Mouse (Mus musculus): ENCODE measurements around the gene Arntl. TPM values are rescaled to one million over a fixed set of nuclear protein-coding genes. Genes with fewer than 3 reads are reported as not detected.
A peak's percentile ranks its signal among the peaks of the same experiment; 100 is the strongest.

Arntl gene
- polyA plus RNA-seq, 1 experiment: 4.0 TPM

DNA sequence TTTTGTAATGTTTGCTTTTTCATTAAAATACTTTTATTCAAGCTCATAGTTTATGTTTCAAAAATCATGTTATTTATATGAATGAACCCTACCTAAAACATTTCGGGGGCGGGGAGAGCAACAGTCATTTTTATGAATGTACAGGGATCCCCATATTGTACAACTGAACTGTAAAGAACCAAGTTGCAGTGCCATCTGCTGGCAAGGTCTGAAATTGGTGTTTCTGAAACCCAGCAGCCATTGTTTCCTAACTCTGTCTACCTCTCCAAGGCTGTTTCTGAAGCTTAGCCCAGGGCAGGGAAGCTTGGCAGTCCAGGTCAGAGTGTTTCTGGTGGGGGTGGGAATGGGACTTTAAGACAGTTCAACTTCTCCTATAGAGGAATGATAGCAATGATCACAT lies 104.5 kb downstream of the Arntl start:
- H3K79me2 ChIP-seq (ENCODE audit: control insufficient read depth, insufficient read depth): no peaks in the 10 kb centered on the region
- H3K27me3 ChIP-seq (ENCODE audit: control insufficient read depth, insufficient read depth, insufficient read length): no peaks in the 10 kb centered on the region
- no peaks in the 10 kb centered on the region for H3K79me3 ChIP-seq (ENCODE audit: low read depth)
- H3ac ChIP-seq (ENCODE audit: control insufficient read depth, insufficient read length, low read depth): no peak overlapping the region
- peaks cover 12% of the 10 kb centered on the region for H3K36me3 ChIP-seq (ENCODE audit: control insufficient read depth, insufficient read depth)
- no peak overlapping the region for H3K4me3 ChIP-seq (ENCODE audit: insufficient read depth, poor library complexity, severe bottlenecking)
- TF ChIP-seq MYOD1 (IDR thresholded peaks at IDR 0.05; ENCODE audit: control insufficient read depth, insufficient read length, low read depth): no peak
- peak; percentile 46 for TF ChIP-seq CTCF (IDR thresholded peaks at IDR 0.05; ENCODE audit: control insufficient read depth, insufficient read depth, insufficient read length)
- TF ChIP-seq FOSL1 (IDR thresholded peaks at IDR 0.05; ENCODE audit: insufficient read depth, low read length, poor library complexity, severe bottlenecking): no peak

DNA sequence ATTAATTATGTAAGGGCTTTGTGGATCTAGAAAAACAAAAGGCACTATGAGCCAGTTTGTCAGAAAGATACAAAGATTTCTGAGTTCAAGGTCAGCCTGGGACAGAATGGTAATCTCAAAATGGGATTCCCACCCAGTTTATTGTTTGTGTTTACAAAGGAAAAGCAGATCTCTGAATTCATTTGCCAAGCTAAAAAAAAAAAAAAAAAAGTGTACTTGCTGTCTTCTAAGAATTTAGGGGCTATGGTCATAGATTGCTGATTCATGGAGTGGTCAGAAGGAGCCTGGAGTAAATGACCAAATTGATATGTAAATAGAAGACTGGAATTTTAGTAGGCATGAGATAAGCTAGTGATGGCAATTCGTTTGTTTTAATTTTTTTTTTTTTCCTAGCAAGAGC lies 112.9 kb downstream of the Arntl start:
- Histone ChIP-seq H3K79me3 (ENCODE audit: low read depth) (no peaks in the 10 kb centered on the region), H3K4me3 (ENCODE audit: insufficient read depth, poor library complexity, severe bottlenecking) (no peak overlapping the region), H3ac (ENCODE audit: control insufficient read depth, insufficient read length, low read depth) (no peak overlapping the region), H3K36me3 (ENCODE audit: control insufficient read depth, insufficient read depth) (peaks cover 11% of the 10 kb centered on the region), H3K79me2 (ENCODE audit: control insufficient read depth, insufficient read depth) (no peaks in the 10 kb centered on the region), H3K27me3 (ENCODE audit: control insufficient read depth, insufficient read depth, insufficient read length) (no peaks in the 10 kb centered on the region)
- TF ChIP-seq MYOD1 (IDR thresholded peaks at IDR 0.05; ENCODE audit: control insufficient read depth, insufficient read length, low read depth) (no peak), FOSL1 (IDR thresholded peaks at IDR 0.05; ENCODE audit: insufficient read depth, low read length, poor library complexity, severe bottlenecking) (no peak), MYOG (IDR thresholded peaks at IDR 0.05; ENCODE audit: control insufficient read depth, extremely low read depth, insufficient read length) (no peak), MAX (IDR thresholded peaks at IDR 0.05) (no peak), USF1 (IDR thresholded peaks at IDR 0.05; ENCODE audit: low read depth) (no peak), CTCF (IDR thresholded peaks at IDR 0.05; ENCODE audit: control insufficient read depth, insufficient read depth, insufficient read length) (no peak), CEBPB (IDR thresholded peaks at IDR 0.05; ENCODE audit: low read depth) (no peak)

DNA sequence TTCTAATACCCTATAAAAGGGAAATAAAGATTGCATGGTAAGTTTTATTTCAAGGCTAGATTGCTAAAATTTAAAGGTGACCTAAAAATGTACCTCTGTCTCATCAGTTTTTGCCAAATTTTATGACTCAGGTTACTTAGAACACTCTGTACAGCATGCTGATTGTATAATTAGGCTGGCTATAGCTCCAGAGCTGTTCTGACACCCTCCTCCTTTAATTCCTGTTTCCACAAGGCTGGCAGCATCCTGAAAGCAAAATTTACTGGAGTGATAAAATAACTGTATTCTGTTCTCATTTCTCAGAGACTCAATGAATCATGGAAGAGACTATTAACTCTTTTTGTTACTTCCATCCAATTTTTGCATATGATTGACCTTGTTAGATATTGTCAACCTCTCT lies 126.8 kb downstream of the Arntl start:
- H3K27me3 ChIP-seq (ENCODE audit: control insufficient read depth, insufficient read depth, insufficient read length): no peaks in the 10 kb centered on the region
- no peak overlapping the region for H3ac ChIP-seq (ENCODE audit: control insufficient read depth, insufficient read length, low read depth)
- no peaks in the 10 kb centered on the region for H3K79me3 ChIP-seq (ENCODE audit: low read depth)
- no peak overlapping the region for H3K4me3 ChIP-seq (ENCODE audit: insufficient read depth, poor library complexity, severe bottlenecking)
- TF ChIP-seq MYOD1 (IDR thresholded peaks at IDR 0.05; ENCODE audit: control insufficient read depth, insufficient read length, low read depth): no peak
- no peak for TF ChIP-seq MYOG (IDR thresholded peaks at IDR 0.05; ENCODE audit: control insufficient read depth, extremely low read depth, insufficient read length)
- TF ChIP-seq CEBPB (IDR thresholded peaks at IDR 0.05; ENCODE audit: low read depth): no peak
- no peak for TF ChIP-seq MAX (IDR thresholded peaks at IDR 0.05)
- no peak for TF ChIP-seq FOSL1 (IDR thresholded peaks at IDR 0.05; ENCODE audit: insufficient read depth, low read length, poor library complexity, severe bottlenecking)
- TF ChIP-seq USF1 (IDR thresholded peaks at IDR 0.05; ENCODE audit: low read depth): no peak
- TF ChIP-seq CTCF (IDR thresholded peaks at IDR 0.05; ENCODE audit: control insufficient read depth, insufficient read depth, insufficient read length): no peak
- H3K79me2 ChIP-seq (ENCODE audit: control insufficient read depth, insufficient read depth): no peaks in the 10 kb centered on the region
- H3K36me3 ChIP-seq (ENCODE audit: control insufficient read depth, insufficient read depth): peaks cover 5% of the 10 kb centered on the region

DNA sequence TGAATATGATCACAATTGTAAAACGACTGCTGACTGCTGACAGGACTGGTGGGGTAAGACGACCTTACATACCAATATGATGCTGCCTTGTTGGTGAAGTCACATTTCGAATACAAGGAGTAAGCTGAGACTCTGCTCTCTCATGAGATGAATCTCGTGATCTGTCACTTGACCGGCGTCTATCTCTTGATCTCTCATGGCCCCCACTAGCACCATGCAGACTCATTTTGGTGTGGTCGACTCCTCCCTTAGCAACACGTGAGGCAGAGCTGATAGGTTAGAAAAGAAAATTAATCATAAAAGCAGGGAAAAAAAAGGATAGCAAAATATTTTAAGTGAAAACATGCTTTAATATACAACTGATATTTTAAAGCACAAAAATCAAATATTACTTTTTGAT lies 128.0 kb downstream of the Arntl start:
- Histone ChIP-seq H3K27me3 (ENCODE audit: control insufficient read depth, insufficient read depth, insufficient read length) (no peaks in the 10 kb centered on the region), H3K36me3 (ENCODE audit: control insufficient read depth, insufficient read depth) (peaks cover 5% of the 10 kb centered on the region), H3K79me3 (ENCODE audit: low read depth) (no peaks in the 10 kb centered on the region), H3K4me3 (ENCODE audit: insufficient read depth, poor library complexity, severe bottlenecking) (no peak overlapping the region), H3ac (ENCODE audit: control insufficient read depth, insufficient read length, low read depth) (no peak overlapping the region), H3K79me2 (ENCODE audit: control insufficient read depth, insufficient read depth) (no peaks in the 10 kb centered on the region)
- TF ChIP-seq MYOD1 (IDR thresholded peaks at IDR 0.05; ENCODE audit: control insufficient read depth, insufficient read length, low read depth): no peak
- no peak for TF ChIP-seq MYOG (IDR thresholded peaks at IDR 0.05; ENCODE audit: control insufficient read depth, extremely low read depth, insufficient read length)
- no peak for TF ChIP-seq MAX (IDR thresholded peaks at IDR 0.05)
- no peak for TF ChIP-seq USF1 (IDR thresholded peaks at IDR 0.05; ENCODE audit: low read depth)
- TF ChIP-seq CTCF (IDR thresholded peaks at IDR 0.05; ENCODE audit: control insufficient read depth, insufficient read depth, insufficient read length): no peak
- TF ChIP-seq CEBPB (IDR thresholded peaks at IDR 0.05; ENCODE audit: low read depth): no peak
- no peak for TF ChIP-seq FOSL1 (IDR thresholded peaks at IDR 0.05; ENCODE audit: insufficient read depth, low read length, poor library complexity, severe bottlenecking)

DNA sequence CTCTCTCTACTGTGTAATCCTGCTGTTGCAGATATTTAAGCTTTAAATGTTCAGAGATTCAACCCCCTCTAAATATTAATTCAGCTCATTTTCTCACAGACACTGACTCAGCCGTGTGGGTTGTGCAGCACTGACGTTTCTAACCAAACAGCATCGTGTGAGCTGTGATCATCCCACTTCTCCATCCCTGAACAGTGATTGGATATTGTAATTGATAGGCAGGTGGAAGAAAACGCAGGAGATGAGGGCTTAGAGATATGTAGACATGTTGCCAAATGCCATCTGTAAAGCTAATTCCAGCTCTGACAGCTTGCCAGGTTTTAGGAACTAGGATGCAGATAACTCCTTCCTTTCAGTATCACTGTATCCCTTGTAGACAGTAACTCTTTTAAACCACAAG lies 140.0 kb downstream of the Arntl start:
- Histone ChIP-seq H3K4me3 (ENCODE audit: insufficient read depth, poor library complexity, severe bottlenecking) (no peak overlapping the region), H3K79me3 (ENCODE audit: low read depth) (no peaks in the 10 kb centered on the region), H3K27me3 (ENCODE audit: control insufficient read depth, insufficient read depth, insufficient read length) (no peaks in the 10 kb centered on the region), H3K36me3 (ENCODE audit: control insufficient read depth, insufficient read depth) (no peaks in the 10 kb centered on the region), H3ac (ENCODE audit: control insufficient read depth, insufficient read length, low read depth) (no peak overlapping the region), H3K79me2 (ENCODE audit: control insufficient read depth, insufficient read depth) (no peaks in the 10 kb centered on the region)
- no peak for TF ChIP-seq MYOG (IDR thresholded peaks at IDR 0.05; ENCODE audit: control insufficient read depth, extremely low read depth, insufficient read length)
- TF ChIP-seq CEBPB (IDR thresholded peaks at IDR 0.05; ENCODE audit: low read depth): no peak
- TF ChIP-seq FOSL1 (IDR thresholded peaks at IDR 0.05; ENCODE audit: insufficient read depth, low read length, poor library complexity, severe bottlenecking): no peak
- TF ChIP-seq USF1 (IDR thresholded peaks at IDR 0.05; ENCODE audit: low read depth): no peak
- no peak for TF ChIP-seq MYOD1 (IDR thresholded peaks at IDR 0.05; ENCODE audit: control insufficient read depth, insufficient read length, low read depth)
- TF ChIP-seq MAX (IDR thresholded peaks at IDR 0.05): no peak
- TF ChIP-seq CTCF (IDR thresholded peaks at IDR 0.05; ENCODE audit: control insufficient read depth, insufficient read depth, insufficient read length): no peak

DNA sequence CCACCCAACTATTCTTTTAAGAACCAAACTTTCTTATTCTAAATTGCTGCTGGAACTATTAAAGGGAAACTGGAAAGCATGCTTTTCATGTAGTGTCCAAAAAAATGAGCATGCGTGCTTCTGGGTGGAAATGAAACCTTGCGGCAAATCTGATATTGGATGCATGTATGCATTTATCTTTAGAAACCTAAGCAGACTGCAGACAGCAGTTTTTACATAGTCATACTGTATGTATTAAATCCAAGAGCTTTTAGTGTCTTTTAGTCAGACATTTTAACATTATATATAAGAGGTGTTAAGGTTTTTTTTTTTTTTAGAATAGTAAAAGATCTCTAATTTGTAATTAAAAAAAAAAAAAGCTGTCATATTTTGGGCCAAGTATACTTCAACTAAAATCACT lies 140.4 kb downstream of the Arntl start:
- Histone ChIP-seq H3ac (ENCODE audit: control insufficient read depth, insufficient read length, low read depth) (no peak overlapping the region), H3K36me3 (ENCODE audit: control insufficient read depth, insufficient read depth) (no peaks in the 10 kb centered on the region), H3K4me3 (ENCODE audit: insufficient read depth, poor library complexity, severe bottlenecking) (no peak overlapping the region), H3K27me3 (ENCODE audit: control insufficient read depth, insufficient read depth, insufficient read length) (no peaks in the 10 kb centered on the region), H3K79me2 (ENCODE audit: control insufficient read depth, insufficient read depth) (no peaks in the 10 kb centered on the region), H3K79me3 (ENCODE audit: low read depth) (no peaks in the 10 kb centered on the region)
- TF ChIP-seq USF1 (IDR thresholded peaks at IDR 0.05; ENCODE audit: low read depth): no peak
- no peak for TF ChIP-seq MYOD1 (IDR thresholded peaks at IDR 0.05; ENCODE audit: control insufficient read depth, insufficient read length, low read depth)
- TF ChIP-seq FOSL1 (IDR thresholded peaks at IDR 0.05; ENCODE audit: insufficient read depth, low read length, poor library complexity, severe bottlenecking): no peak
- TF ChIP-seq CEBPB (IDR thresholded peaks at IDR 0.05; ENCODE audit: low read depth): no peak
- TF ChIP-seq CTCF (IDR thresholded peaks at IDR 0.05; ENCODE audit: control insufficient read depth, insufficient read depth, insufficient read length): no peak
- TF ChIP-seq MAX (IDR thresholded peaks at IDR 0.05): no peak
- TF ChIP-seq MYOG (IDR thresholded peaks at IDR 0.05; ENCODE audit: control insufficient read depth, extremely low read depth, insufficient read length): no peak

Measured in C2C12 (cell line).